Mouse (Mus musculus): ENCODE data around the gene Kcnn3.

GRCm38 (mm10) chr3:89558972-89559910 is 39.3 kb downstream of the Kcnn3 start:
- TF ChIP-seq GATA1 (IDR thresholded peaks at IDR 0.05; ENCODE audit: borderline replicate concordance, low read length): no peak
- TF ChIP-seq FLI1 (IDR thresholded peaks at IDR 0.05; ENCODE audit: low read length): no peak

Data from megakaryocyte, embryonic 14.5 days (primary cell).